Mouse (Mus musculus) Patski (cell line): ENCODE measurements around the gene Arl5a. TPM values are rescaled to one million over a fixed set of nuclear protein-coding genes. Genes with fewer than 3 reads are reported as not detected.

Experiments
- ATAC-seq: fragments of 100-300 bp; one replicate; pipeline ENCODE4 v1.8.0; 2021
- CTCF ChIA-PET: fragments of 350-600 bp; sonication (Branson Sonifier 250); formaldehyde crosslinking; loops from one replicate; lab custom pipeline; 2022; ENCODE audit warnings: inconsistent platforms; lab: Charles Lee
- POLR2A ChIA-PET: fragments of 350-600 bp; sonication (Branson Sonifier 250); formaldehyde crosslinking; loops from one replicate; lab custom pipeline; 2022; ENCODE audit warnings: antibody characterized with exemption, inconsistent platforms; lab: Charles Lee
- DNase-seq: peaks from one replicate; pipeline ENCODE4 v3.0.0-alpha.2; 2011; ENCODE audit warnings: low read depth, low spot score
- H3K27me3 ChIP-seq: fragments of 371-371 bp; one replicate; pipeline ENCODE4 v1.5.1; 2021
- CTCF ChIP-seq: fragments of 100-300 bp; IDR thresholded peaks from one replicate; pipeline ENCODE4 v1.5.1; 2021
- in situ Hi-C: fragments of 300-500 bp; cut with MboI; formaldehyde crosslinking; loops from 3 replicates; pipeline ENCODE4 v1.11.1; 2018; ENCODE audit warnings: low pct_unique_long_range_greater_than_20kb, mixed read lengths
- polyA plus RNA-seq: library from polyadenylated mRNA; unstranded; gene quantifications from one replicate; pipeline ENCODE4 v1.2.3, GENCODE M21; 2021

Arl5a gene
- polyA plus RNA-seq, 1 experiment from 2014 or later = 35.1 TPM

- ATAC-seq = no peak
- in situ Hi-C loops = loop anchor here (10.0 kb wide), 1 partner anchor 171 kb away; no protein-coding TSS in a partner anchor
- POLR2A ChIA-PET = interaction anchor here (0.6 to 1.3 kb wide), 3 partner anchors 51 to 167 kb away, joined by 3 to 4 read pairs (median 3); no protein-coding TSS in a partner anchor
- no peak for DNase-seq
- no peaks in the 10 kb centered on the region for H3K27me3 ChIP-seq
- no peak for TF ChIP-seq CTCF
- CTCF ChIA-PET = interaction anchor here (1.5 kb wide), 1 partner anchor 18 kb away, joined by 6 read pairs; no protein-coding TSS in a partner anchor
Measured at GRCm38 (mm10) chr2:52423611-52424247, 972 bp downstream of the Arl5a start.

- DNase-seq = no peak
- no peak for TF ChIP-seq CTCF
- ATAC-seq = no peak
- ChIA-PET POLR2A (interaction anchor here (1.3 kb wide), 1 partner anchor 168 kb away, joined by 4 read pairs; no protein-coding TSS in a partner anchor), CTCF (interaction anchor here (0.8 to 1.5 kb wide), 3 partner anchors 11 to 201 kb away, joined by 3 to 6 read pairs (median 3); no protein-coding TSS in a partner anchor)
- in situ Hi-C loops = loop anchor here (10.0 kb wide), 1 partner anchor 172 kb away; no protein-coding TSS in a partner anchor
- no peaks in the 10 kb centered on the region for H3K27me3 ChIP-seq
Measured at GRCm38 (mm10) chr2:52422871-52423610, 1.7 kb downstream of the Arl5a start.

GRCm38 (mm10) chr2:52421197-52421596 lies 3.5 kb downstream of the Arl5a start:
- DNase-seq = no peak
- TF ChIP-seq CTCF = no peak
- in situ Hi-C loops = loop anchor here (10.0 kb wide), 1 partner anchor 174 kb away; no protein-coding TSS in a partner anchor
- ChIA-PET POLR2A (no interaction called here), CTCF (interaction anchor here (1.8 kb wide), 1 partner anchor 15 kb away, joined by 7 read pairs; no protein-coding TSS in a partner anchor)
- H3K27me3 ChIP-seq = no peaks in the 10 kb centered on the region
- no peak for ATAC-seq

GRCm38 (mm10) chr2:52420001-52420710 lies 4.5 kb downstream of the Arl5a start:
- TF ChIP-seq CTCF = no peak
- ChIA-PET CTCF (interaction anchor here (1.0 to 1.8 kb wide), 2 partner anchors 14 to 20 kb away, joined by 3 to 7 read pairs; no protein-coding TSS in a partner anchor), POLR2A (no interaction called here)
- H3K27me3 ChIP-seq = no peaks in the 10 kb centered on the region
- in situ Hi-C loops = loop anchor here (10.0 kb wide), 1 partner anchor 175 kb away; no protein-coding TSS in a partner anchor
- ATAC-seq (no peak), DNase-seq (no peak)

GRCm38 (mm10) chr2:52419295-52419694 lies 5.4 kb downstream of the Arl5a start:
- in situ Hi-C loops = no loop called here
- no peak for DNase-seq
- TF ChIP-seq CTCF = no peak

GRCm38 (mm10) chr2:52412524-52413037 lies 12.1 kb downstream of the Arl5a start:
- no peak for DNase-seq
- no peak for TF ChIP-seq CTCF
- in situ Hi-C loops = no loop called here
- H3K27me3 ChIP-seq = no peaks in the 10 kb centered on the region
- ChIA-PET CTCF (no interaction called here), POLR2A (no interaction called here)
- no peak for ATAC-seq

More at GRCm38 (mm10) chr2:52419295-52419694, 5.4 kb downstream of the Arl5a start:
- no peak for ATAC-seq
- ChIA-PET CTCF (interaction anchor here (1.0 to 1.8 kb wide), 2 partner anchors 13 to 20 kb away, joined by 3 to 7 read pairs; no protein-coding TSS in a partner anchor), POLR2A (no interaction called here)
- no peaks in the 10 kb centered on the region for H3K27me3 ChIP-seq

- ChIA-PET POLR2A (no interaction called here), CTCF (interaction anchor here (0.6 to 2.1 kb wide), 14 partner anchors 11 to 185 kb away, joined by 3 to 7 read pairs (median 4); no protein-coding TSS in a partner anchor)
- ATAC-seq (no peak), DNase-seq (no peak)
- TF ChIP-seq CTCF = peak; percentile 39
- H3K27me3 ChIP-seq = no peaks in the 10 kb centered on the region
- in situ Hi-C loops = loop anchor here (5.0 kb wide), 1 partner anchor 139 kb away; no protein-coding TSS in a partner anchor
Measured at GRCm38 (mm10) chr2:52406480-52406879, 18.2 kb downstream of the Arl5a start.

- ChIA-PET CTCF (interaction anchor here (0.9 to 2.1 kb wide), 4 partner anchors 15 to 184 kb away, joined by 3 to 7 read pairs (median 4); no protein-coding TSS in a partner anchor), POLR2A (no interaction called here)
- no peaks in the 10 kb centered on the region for H3K27me3 ChIP-seq
- no peak for TF ChIP-seq CTCF
- in situ Hi-C loops = loop anchor here (5.0 kb wide), 1 partner anchor 138 kb away; no protein-coding TSS in a partner anchor
- DNase-seq (no peak), ATAC-seq (no peak)
Measured at GRCm38 (mm10) chr2:52405238-52405637, 19.5 kb downstream of the Arl5a start.

- POLR2A ChIA-PET = no interaction called here
- CTCF ChIA-PET = interaction anchor here (0.6 kb wide), 1 partner anchor 61 kb away, joined by 3 read pairs; no protein-coding TSS in a partner anchor
- DNase-seq (no peak), ATAC-seq (no peak)
- in situ Hi-C loops = no loop called here
- TF ChIP-seq CTCF = no peak
- no peaks in the 10 kb centered on the region for H3K27me3 ChIP-seq
Measured at GRCm38 (mm10) chr2:52394529-52394928, 30.2 kb downstream of the Arl5a start.
